Mouse (Mus musculus): ENCODE data around the gene Tbcd. TPM values are rescaled to one million over a fixed set of nuclear protein-coding genes. Genes with fewer than 3 reads are reported as not detected.

The Tbcd gene
- polyA plus RNA-seq, 1 experiment from 2014 or later, result 58.4 TPM

DNA sequence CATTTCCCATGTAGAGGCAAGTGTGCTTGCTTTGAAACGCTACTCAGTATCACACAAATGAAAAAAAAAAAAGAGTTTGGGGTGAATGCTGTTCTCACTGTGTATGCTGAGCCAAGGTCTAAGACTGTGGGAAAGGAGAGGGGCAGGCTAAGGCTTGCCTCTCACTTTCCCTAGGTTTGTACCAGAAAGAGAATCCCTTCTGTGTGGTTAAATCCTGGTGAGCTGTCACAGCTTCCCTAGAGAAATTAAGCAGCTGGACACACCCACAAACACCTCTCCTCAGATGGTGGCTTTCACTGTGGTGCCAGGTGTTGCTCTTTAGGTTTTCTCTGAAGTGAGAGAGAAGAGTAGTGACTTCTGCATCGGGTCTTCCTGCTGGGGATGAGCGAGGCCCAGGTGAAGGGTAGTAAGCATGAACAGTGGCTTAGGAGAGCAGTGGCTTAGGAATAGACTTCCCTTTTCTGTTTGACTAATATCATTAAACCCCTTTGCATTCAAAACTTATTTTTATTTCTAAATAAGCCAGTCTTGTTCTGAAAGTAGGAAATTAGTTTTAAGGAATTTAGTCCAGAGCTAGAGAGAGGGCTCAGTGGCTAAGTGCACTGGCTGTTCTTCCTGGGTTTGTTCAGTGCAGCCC is 93.8 kb downstream of the Tbcd start:
- WGBS, result 92% methylated on average over 3 of the region's 3 CpGs
- peaks cover 24% of the 10 kb centered on the region for H3K4me1 ChIP-seq (replicated peaks)
- peaks cover 28% of the 10 kb centered on the region for H3K36me3 ChIP-seq
- no peak overlapping the region for H3K27ac ChIP-seq (replicated peaks)
- no peak for ATAC-seq (ENCODE audit: low read depth)
- no peak overlapping the region for H3K9ac ChIP-seq
- H3K9me3 ChIP-seq, result no peaks in the 10 kb centered on the region
- no peak overlapping the region for H3K4me2 ChIP-seq
- no peak overlapping the region for H3K4me3 ChIP-seq
- H3K27me3 ChIP-seq, result no peaks in the 10 kb centered on the region

DNA sequence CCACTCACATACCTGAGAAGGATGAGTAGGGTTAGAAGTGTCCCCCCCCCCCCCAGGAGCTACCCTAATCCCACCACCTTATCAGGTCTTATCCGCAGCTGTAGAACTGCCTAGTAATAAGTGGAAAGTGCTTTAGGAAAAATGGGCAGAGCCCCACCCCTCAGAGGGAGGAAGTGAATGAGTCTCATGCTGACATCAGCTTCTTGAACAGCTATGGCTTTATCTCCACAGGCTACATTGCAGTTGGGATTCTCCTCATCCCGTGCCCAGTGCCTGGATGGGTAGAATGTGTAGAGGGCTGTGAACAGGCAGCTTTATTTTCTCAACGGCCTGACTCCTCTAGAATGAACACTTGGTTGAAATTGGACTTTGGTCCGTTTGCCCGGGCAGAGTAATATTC is 95.5 kb downstream of the Tbcd start:
- H3K4me2 ChIP-seq, result no peak overlapping the region
- peaks cover 20% of the 10 kb centered on the region for H3K36me3 ChIP-seq
- H3K9me3 ChIP-seq, result no peaks in the 10 kb centered on the region
- ATAC-seq (ENCODE audit: low read depth), result no peak
- WGBS, result 92% methylated on average over 5 of the region's 5 CpGs
- H3K9ac ChIP-seq, result no peak overlapping the region
- H3K4me3 ChIP-seq, result no peak overlapping the region
- H3K4me1 ChIP-seq (replicated peaks), result peaks cover 39% of the 10 kb centered on the region
- H3K27me3 ChIP-seq, result no peaks in the 10 kb centered on the region
- no peak overlapping the region for H3K27ac ChIP-seq (replicated peaks)

DNA sequence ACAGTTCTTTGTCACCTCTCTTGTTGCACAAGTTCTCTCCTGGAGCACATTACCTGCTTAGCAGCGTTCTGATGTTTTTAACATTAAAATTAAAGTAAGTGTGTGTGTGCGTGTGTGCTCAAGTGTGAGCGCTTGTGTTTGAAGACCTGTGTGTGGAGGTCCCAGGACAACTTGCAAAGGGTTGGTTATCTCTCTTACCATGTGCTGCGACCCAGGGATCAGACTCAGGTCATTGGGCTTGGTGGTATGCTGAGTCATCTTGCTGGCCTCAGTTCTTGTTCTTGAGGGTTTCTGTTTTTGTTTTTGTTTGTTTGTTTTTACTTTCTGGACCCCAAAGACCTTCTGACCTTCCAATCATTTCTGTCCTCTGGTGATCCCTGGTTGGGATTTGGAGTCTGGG is 96.2 kb downstream of the Tbcd start:
- Histone ChIP-seq H3K36me3 (peaks cover 13% of the 10 kb centered on the region), H3K4me2 (no peak overlapping the region), H3K9ac (no peak overlapping the region), H3K4me3 (no peak overlapping the region), H3K27me3 (no peaks in the 10 kb centered on the region), H3K4me1 (replicated peaks) (peaks cover 44% of the 10 kb centered on the region), H3K9me3 (no peaks in the 10 kb centered on the region), H3K27ac (replicated peaks) (no peak overlapping the region)
- 97% methylated on average over 4 of the region's 4 CpGs for WGBS
- ATAC-seq (ENCODE audit: low read depth), result no peak

DNA sequence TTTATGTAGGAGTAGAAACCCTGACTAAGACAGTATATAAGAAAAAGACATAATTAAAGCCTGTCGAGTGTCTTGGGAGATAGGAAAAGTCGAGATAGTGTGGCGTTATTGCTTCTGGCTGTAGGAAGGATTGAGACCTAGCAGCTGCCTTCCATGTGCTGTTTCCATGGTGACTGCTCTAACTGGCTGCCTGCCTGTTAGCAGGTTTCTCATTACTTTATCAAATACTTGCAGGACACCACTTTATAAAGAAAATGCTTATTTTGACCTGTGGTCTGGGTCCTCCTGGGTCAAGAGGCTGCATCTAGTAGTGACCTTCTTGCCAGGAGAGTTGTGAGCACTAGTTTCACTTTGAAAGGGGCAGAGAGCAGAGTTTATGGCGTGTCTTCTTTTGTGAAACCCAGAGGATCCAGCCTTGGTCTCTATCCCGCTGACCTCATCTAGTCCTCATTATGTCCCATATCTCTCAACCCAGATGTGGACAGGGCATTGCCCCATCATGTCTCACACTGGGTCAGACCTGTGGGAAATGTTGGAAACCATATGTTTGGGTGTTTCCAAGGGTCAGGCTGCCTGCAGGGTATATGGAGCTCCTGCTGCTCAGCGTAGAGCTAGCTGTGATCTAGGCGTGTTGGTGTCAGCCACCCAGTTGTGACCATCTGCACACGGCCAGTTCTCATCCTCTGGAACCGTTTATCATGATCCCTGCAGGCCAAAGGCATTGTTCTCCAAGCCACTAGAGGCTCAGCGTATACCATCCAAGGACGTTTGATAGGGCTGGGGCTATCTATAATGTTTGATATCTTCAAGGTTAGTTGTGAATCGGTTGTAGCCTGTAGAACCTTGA is 97.5 kb downstream of the Tbcd start:
- ATAC-seq (ENCODE audit: low read depth), result no peak
- Histone ChIP-seq H3K4me2 (no peak overlapping the region), H3K36me3 (peaks cover 7% of the 10 kb centered on the region; the same call in 1 of the 2 replicates), H3K27ac (replicated peaks) (peak overlapping the region; percentile 47; the same call in 1 of the 2 replicates), H3K27me3 (no peaks in the 10 kb centered on the region), H3K9me3 (no peaks in the 10 kb centered on the region), H3K4me1 (replicated peaks) (peaks cover 46% of the 10 kb centered on the region), H3K4me3 (no peak overlapping the region), H3K9ac (no peak overlapping the region)
- WGBS, result 45% methylated on average over 12 of the region's 12 CpGs

DNA sequence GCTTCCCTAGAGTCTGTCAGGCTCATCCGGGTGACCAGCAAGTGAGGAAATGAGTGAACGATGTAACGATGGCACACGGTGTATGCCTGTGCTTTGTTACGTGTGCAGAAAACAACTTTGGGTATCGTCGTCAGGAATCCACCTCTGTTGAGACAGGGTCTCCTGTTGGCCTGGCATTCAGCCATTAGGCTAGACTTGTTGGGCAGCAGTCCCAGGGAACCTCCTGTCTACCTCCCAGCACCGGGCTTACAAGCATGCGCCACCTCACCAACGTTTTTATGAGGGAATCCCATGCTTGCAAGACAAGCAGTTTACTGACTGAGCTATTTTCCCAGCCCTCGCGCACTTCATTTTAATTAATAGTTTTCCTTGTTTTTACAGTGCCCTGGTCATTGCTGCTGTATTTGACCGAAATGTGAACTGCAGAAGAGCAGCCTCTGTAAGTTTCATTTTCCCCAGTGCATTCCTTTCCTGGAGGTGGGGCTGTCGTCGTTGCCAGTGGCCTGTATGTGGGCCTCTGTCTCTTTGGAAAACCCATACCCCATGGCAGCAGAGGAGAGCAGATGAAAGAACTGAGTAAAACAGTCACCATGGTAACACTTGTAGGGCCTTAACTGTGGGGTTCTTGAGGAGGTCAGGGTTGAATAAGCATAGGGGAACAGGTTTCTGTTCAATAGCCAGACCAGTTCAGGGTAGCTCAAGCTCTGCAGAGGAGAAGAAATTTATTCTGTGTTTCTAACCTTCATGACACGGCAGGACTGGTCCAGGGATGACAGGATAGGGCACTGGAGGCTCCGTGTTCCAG is 98.3 kb downstream of the Tbcd start:
- peaks cover 46% of the 10 kb centered on the region for H3K4me1 ChIP-seq (replicated peaks)
- H3K9me3 ChIP-seq, result no peaks in the 10 kb centered on the region
- peak overlapping the region; percentile 47 for H3K27ac ChIP-seq (replicated peaks)
- H3K36me3 ChIP-seq, result 0 out of 2 replicates have a peak, but pooled peaks cover under 1% of the 10 kb centered on the region
- 44% methylated on average over 17 of the region's 17 CpGs for WGBS
- H3K9ac ChIP-seq, result peak overlapping the region; percentile 2; the same call in 1 of the 2 replicates
- peak overlapping the region; percentile 13 for H3K4me2 ChIP-seq
- no peaks in the 10 kb centered on the region for H3K27me3 ChIP-seq
- H3K4me3 ChIP-seq, result no peak overlapping the region
- ATAC-seq (ENCODE audit: low read depth), result peak; percentile 59

DNA sequence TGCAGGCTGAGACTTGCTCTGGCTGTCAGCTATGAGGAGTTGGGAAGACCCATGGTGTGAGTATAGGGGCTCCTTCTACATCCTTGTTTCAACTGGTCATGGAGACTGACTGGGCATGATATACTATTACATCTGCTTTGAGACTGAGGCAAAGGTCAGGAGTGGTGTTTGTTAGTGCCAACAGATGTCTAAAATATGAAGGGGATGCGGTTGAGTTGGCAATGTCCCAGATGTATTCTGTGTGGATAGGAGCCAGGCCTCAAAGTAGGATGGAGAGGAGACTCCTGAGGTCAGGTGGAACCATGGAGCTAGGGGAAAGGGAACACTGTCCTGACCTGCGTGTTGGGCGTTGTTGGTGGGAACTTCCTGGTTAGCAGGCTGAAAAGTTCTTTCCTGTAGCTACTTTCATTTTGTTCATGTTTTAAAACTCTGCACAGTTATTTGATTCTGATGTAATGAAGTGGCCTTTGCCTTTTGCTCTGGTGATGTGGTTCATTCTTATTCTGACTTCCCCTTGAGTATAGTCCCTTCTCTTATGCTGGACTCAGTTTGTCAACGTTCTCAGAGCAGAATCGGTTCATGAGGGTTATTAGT is 99.6 kb downstream of the Tbcd start:
- H3K9me3 ChIP-seq, result no peaks in the 10 kb centered on the region
- 84% methylated on average over 5 of the region's 5 CpGs for WGBS
- ATAC-seq (ENCODE audit: low read depth), result no peak
- H3K4me3 ChIP-seq, result no peak overlapping the region
- H3K4me2 ChIP-seq, result no peak overlapping the region
- peak overlapping the region; percentile 47; the same call in 1 of the 2 replicates for H3K27ac ChIP-seq (replicated peaks)
- H3K9ac ChIP-seq, result no peak overlapping the region
- H3K4me1 ChIP-seq (replicated peaks), result peaks cover 46% of the 10 kb centered on the region
- H3K27me3 ChIP-seq, result no peaks in the 10 kb centered on the region
- no peaks in the 10 kb centered on the region for H3K36me3 ChIP-seq

DNA sequence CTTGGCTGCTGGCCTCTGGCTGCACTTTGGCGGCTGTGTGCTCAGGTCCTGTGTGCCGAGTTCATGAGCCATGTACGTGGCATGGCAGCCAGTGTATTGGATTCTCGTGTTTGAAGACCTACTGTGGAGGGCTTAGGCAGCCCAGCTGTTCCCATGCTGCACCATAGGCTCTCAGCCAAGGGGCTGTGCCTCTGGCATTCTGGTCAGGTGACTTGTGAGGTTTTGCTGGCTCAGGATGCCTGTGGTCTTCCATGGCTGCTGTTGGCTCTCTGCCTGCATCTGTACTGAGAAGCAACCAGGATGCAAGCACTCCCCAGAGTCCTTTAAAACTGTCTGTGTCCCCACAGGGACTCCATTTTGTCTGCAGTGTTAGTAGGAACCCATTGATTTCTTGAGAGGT is 100.4 kb downstream of the Tbcd start:
- Histone ChIP-seq H3K36me3 (0 out of 2 replicates have a peak, but pooled peaks cover 5% of the 10 kb centered on the region), H3K4me3 (no peak overlapping the region), H3K9ac (no peak overlapping the region), H3K4me1 (replicated peaks) (peaks cover 46% of the 10 kb centered on the region), H3K9me3 (no peaks in the 10 kb centered on the region), H3K27me3 (no peaks in the 10 kb centered on the region), H3K4me2 (no peak overlapping the region), H3K27ac (replicated peaks) (no peak overlapping the region)
- peak; percentile 62 for ATAC-seq (ENCODE audit: low read depth)
- WGBS, result 70% methylated on average over 4 of the region's 4 CpGs

DNA sequence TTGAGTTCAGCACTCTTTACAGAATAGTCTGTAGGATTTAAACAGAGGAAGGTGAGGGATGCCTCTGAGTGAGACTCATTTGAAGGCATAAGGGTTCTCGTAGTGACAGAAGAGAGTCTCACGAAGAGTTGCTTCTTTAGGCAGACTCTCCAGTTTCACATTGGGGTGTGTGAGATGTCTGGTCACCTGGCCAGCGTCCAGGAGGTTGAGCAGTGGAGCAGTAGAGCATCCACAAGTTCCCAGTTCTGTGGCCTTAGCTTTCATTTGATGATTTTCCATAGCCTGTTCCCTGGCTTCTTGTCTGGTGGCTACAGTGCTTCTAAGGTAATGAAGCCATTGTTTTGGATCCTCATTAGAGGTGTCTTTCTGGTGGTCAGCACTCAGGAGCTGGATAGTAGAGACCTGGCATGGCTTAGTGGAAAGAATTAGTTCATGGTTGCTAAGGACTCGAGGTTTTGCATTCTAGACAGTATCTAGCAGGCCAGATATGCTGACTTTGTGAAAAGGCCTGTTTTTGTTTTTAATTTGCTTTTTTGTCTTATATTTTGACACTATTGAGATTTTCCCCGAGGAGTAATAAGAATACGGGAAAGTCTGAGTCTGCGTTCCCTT is 101.2 kb downstream of the Tbcd start:
- no peak for ATAC-seq (ENCODE audit: low read depth)
- no peak overlapping the region for H3K27ac ChIP-seq (replicated peaks)
- H3K4me3 ChIP-seq, result no peak overlapping the region
- H3K9ac ChIP-seq, result no peak overlapping the region
- no peaks in the 10 kb centered on the region for H3K27me3 ChIP-seq
- H3K36me3 ChIP-seq, result peaks cover 12% of the 10 kb centered on the region
- no peak overlapping the region for H3K4me2 ChIP-seq
- peaks cover 46% of the 10 kb centered on the region for H3K4me1 ChIP-seq (replicated peaks)
- H3K9me3 ChIP-seq, result no peaks in the 10 kb centered on the region
- 84% methylated on average over 7 of the region's 7 CpGs for WGBS

DNA sequence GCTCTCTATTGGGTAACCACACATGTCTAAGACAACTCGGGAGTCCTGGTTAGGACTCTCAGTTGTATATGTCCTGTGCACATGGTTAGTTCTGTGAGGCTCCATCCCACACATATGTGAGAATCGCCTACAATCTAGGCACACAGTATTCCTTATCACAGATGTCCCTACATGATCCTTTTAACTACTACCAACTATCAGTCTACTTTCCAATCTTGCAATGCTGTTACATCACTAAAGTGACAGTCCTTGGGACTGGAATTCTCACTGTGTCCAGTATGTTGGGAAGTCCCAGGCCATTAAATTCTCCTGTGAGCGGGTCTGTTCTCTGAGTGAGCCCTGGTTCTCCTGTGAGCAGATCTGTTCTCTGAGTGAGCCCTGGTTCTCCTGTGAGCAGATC is 101.7 kb downstream of the Tbcd start:
- H3K27ac ChIP-seq (replicated peaks), result no peak overlapping the region
- H3K27me3 ChIP-seq, result no peaks in the 10 kb centered on the region
- no peak overlapping the region for H3K9ac ChIP-seq
- H3K4me2 ChIP-seq, result no peak overlapping the region
- 90% methylated on average over 3 of the region's 3 CpGs for WGBS
- ATAC-seq (ENCODE audit: low read depth), result no peak
- peaks cover 15% of the 10 kb centered on the region for H3K36me3 ChIP-seq
- H3K4me3 ChIP-seq, result no peak overlapping the region
- H3K4me1 ChIP-seq (replicated peaks), result peaks cover 42% of the 10 kb centered on the region
- no peaks in the 10 kb centered on the region for H3K9me3 ChIP-seq

DNA sequence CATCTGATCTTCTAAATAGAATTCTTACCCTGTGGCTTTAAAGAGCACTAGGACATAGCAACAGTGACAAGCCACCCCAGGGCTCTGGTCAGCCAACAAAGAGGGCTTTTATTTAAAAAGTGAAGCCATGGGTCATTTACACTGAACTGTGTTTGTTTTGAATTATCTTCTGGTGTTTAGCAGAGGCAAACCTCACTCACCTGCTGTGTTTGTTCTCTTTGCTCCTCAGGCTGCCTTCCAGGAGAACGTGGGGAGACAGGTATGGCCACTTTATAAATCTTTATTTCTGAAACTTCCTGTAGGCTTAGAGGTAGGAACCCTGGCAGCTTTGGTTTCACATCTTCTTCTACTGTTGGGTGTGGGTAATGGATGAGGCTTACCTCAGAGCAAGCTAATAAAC is 105.0 kb downstream of the Tbcd start:
- Histone ChIP-seq H3K36me3 (peaks cover 15% of the 10 kb centered on the region), H3K9ac (no peak overlapping the region), H3K4me2 (no peak overlapping the region), H3K27me3 (no peaks in the 10 kb centered on the region), H3K4me1 (replicated peaks) (peaks cover 11% of the 10 kb centered on the region), H3K4me3 (no peak overlapping the region), H3K9me3 (no peaks in the 10 kb centered on the region), H3K27ac (replicated peaks) (no peak overlapping the region)
- WGBS, result 73% methylated on average over 1 of the region's 1 CpGs
- no peak for ATAC-seq (ENCODE audit: low read depth)

DNA sequence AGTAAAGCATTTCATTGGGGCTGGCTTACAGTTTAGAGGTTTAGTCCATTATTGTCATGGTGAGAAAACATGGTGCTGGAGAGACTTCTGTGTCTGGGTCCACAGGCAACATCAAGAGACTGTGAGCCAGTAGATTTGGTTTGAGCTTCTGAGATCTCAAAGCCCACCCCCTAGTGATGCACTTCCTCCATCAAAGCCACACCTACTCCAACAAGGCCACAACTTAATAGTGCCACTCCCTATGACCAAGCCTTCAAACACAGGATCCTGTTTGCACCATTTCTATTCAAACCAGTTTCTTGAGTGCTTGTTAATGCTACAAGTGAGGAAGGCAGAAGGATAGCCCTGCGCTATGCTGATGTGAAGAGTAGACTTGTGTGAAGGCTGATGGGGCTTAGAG is 106.2 kb downstream of the Tbcd start:
- no peak overlapping the region for H3K4me2 ChIP-seq
- no peak overlapping the region for H3K4me3 ChIP-seq
- peaks cover 15% of the 10 kb centered on the region for H3K36me3 ChIP-seq
- no peaks in the 10 kb centered on the region for H3K9me3 ChIP-seq
- no peak overlapping the region for H3K27ac ChIP-seq (replicated peaks)
- WGBS, result 89% methylated on average over 1 of the region's 1 CpGs
- ATAC-seq (ENCODE audit: low read depth), result no peak
- peaks cover 2% of the 10 kb centered on the region for H3K4me1 ChIP-seq (replicated peaks)
- no peak overlapping the region for H3K9ac ChIP-seq
- H3K27me3 ChIP-seq, result no peaks in the 10 kb centered on the region

Measured in neural tube, embryonic 13.5 days (tissue).